Mouse (Mus musculus): ENCODE results near the gene Fam192a.

Gene Fam192a

DNA sequence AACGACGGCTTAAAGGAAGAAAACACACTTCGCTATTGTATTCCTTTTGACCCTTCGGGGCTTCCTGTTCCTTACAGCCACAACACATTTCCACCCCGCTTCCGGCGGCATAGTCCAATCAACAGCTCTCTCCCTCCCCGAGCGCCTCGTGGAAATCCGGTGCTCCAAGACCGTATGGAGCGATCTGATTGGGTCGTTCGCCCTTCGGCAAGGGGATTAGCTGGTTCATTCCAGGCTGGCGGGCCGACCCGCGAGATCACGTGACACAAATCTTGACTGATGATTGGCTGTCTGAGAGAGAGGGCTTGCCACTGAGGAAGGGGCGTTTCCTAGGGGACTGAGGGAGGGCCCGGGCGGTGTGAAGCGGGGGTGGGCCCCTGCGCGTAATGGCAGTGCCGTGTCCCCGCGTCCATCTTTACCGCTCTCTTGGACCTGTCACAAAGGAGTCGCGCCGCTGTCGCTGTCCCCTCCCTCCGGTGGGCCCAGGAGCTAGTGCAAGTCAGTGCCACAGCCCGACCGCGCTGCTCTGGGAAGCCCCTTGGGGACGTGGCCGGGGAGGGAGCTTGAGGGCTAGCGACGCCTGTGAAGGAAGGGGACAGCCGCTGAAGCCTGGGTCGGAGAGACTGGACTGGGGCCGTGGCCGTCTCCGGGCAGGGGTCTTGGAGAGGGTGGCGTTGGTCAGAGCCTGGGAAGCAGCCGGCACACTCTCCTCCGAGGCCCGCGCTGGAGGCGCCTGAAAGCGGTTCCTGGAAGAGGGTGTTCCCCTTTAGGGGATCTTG is at the start of gene Fam192a, which contains the start of gene Rspry1:
Gene Fam192a (minus strand): TSS at position 391 of the 779 bp plus-strand sequence.
Gene Rspry1 (plus strand): TSS at position 331 of the 779 bp plus-strand sequence.
- peak; percentile 98 to 99 for DNase-seq

DNA sequence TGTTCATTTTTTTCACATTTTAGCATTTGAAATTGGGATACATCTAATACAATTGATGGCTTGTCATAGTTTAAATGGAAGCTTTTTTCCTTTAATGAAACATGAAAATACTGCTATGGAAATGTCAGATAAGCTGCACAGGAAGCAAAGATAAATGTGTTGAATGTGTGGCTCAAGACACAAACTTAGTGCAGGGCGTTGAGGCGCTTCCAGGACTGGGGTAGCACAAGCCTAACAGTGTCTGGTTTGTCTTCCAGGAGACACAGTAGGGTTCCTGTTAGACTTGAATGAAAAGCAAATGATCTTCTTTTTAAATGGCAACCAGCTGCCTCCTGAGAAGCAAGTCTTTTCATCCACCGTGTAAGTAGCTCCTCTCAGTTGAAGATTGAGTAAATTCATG is 47.7 kb upstream of the Fam192a start:
- DNase-seq = no peak

DNA sequence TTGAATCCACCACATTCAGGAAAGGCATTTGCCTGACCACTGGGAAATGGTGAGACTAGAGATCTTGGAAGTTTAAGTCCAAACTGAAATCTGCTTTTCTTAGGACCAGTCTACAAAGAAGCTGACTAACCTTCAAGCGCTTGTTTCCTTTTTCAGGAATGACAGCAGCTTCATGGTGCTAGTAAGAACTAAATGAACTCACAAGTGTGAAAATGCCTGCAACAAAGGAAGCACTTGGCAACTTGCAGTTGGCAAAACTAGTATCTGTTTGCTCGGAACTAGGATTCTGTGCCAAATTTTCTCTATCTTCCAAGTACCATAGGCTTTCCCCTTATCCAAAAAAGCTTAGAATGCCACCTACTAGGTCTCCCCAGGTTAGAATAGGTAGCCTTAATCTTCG is 44.4 kb upstream of the Fam192a start:
- DNase-seq = no peak

DNA sequence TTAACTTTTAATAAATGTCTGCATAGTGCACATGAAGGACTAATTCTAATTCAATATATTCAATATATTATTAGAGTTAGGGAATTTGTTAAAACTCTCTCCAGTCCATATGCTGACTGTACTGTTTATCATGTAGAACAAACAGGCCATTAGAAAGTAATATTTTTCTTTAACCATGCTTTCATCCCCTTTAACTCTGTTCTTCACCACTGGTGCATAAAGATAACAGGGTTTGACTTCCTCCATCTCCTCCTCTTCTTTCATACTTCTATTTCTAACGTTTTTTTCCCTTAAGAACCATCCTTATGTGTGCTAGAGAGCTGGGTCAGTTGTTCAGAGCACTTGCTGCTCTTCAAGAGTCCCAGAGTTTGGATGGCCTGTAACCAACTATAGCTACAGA is 43.4 kb upstream of the Fam192a start:
- DNase-seq = no peak

DNA sequence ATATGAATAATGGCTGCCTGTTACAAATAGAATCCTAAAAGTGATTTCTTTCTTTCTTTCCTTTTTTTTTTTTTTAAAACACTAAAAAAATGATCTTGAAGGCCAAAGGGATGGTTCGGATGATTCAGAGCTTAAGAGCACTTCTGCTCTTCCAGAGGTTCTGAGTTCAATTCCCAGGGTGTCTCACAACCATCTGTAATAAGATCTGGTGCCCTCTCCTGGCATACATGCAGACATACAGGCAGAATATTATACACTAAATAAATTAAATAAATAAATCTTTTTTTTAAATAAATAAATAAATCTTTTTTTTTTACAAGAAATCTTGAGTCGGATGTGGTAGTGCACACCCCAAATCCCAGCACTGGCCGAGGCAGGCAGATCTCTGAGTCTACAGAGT is 40.1 kb upstream of the Fam192a start:
- DNase-seq = no peak

DNA sequence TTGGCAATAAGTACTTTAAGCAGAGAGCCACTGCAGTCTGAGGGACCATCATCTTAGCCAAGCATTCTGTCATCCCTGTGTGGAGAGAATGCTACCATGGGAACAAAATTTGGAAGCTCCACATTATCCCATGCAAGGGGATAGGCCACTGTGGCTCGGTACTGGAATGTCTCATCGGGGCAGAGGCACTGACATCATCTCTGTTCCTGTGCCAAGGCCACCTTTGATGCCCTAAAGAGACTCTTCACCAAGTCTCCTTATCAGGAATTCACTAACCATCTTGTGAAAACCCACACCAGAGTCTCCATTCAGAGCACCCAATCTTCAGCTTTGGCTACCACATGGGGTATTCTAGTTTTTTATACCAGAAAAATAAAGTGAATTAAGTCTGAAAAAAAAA is 39.4 kb upstream of the Fam192a start:
- no peak for DNase-seq

DNA sequence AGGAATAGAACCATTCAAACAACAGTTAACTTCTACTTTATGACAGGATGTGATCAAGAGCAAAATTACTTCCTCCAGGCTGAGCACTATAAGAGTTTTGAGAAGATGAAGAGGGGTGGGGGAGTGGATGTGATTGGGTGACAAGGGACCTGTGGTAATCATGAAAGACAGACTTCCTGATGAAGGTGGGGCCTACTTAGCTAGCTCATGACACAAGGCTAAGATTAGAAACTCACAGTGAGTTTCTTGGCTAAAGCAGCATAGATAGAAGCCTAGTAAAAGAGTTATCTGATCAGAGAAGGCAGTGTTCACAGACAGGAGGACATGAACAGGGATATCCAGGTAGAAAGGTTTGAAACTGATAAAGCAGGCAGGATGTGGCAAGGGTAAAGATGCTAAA is 32.4 kb upstream of the Fam192a start:
- peak; percentile 32 for DNase-seq

DNA sequence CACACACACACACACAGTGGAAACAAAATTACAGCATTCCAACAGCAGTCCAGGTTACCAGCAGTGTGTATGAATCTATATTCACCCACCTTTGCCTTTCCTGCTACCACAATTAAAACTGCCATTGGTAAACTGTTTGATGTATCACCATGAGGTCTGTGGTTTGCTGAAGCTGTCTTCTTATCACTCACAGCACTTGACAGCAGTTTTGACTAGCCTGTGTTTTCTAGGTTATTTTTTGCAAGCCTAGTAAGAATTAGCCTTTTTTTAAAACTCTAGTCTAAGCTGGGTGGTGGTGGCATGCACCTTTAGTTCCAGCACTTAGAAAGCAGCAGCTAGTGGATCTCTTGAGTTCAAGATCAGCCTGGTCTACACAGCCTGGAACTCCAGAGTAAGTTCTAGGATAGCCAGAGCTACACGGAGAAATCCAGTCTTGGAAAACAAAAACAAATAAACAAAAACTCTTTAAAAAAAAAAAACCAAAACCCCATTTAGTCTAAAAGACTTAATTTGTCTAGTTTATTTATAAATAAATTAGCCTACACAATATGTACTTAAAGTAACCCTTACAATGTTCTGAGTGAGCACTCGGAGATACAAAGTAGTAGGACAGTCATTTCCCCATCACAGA is 31.9 kb upstream of the Fam192a start:
- no peak for DNase-seq

DNA sequence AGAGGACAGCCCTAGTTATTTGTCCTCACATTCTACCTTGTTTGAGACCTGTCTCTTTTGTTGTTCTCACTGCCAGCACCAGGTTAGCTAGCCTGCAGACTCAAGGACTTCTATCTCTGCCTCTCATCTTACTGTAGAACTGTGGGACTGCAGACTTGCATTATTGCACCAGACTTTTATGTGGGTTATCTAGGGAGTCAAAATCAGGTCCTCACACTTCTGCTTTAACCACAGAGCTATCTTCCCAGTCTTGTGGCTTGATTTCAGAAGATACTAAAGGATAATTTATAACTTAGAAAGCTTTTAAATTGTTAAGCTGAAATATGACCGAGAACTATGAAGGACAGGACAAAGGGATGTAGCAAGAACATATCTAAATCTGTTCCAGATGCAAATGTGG is 23.1 kb upstream of the Fam192a start:
- DNase-seq = no peak

DNA sequence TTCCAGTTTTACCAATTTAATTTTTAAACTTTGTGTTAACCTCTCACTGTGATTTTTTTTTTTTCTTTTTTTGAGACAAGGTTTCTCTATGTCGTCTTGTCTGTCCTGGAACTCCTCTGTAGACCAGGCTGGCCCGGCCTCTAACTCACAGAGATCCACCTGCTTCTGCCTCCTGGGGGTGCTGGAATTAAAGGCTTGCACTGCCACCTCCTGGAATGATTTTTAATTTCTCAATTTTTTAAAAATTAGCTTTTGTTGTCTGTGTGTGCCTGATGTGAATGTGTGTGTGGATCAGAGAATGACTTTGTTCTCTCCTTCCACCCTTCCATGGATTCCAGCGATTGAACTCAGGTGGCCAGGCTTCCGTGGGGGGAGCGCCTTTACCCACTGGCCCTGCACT is 5.3 kb upstream of the Fam192a start:
- no peak for DNase-seq

DNA sequence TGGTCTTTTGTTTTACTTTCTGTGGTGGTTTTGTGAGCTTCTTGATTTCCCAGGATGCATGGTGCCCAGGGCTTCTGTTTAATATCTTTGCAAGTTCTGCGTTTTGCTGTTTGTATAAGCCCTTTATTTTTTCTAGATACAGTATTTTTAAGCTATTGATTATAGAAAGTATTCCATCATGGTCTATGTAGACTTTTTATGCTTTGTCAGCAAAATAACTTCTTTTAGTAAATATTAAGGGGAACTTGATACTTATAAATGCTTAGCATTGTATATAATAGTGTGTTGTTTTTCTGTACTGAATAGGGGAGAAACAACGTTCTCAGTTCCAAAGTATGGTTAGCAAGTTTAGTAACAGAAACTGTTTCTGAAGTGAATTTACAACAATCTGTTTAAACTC is 2.2 kb upstream of the Fam192a start:
- no peak for DNase-seq

DNA sequence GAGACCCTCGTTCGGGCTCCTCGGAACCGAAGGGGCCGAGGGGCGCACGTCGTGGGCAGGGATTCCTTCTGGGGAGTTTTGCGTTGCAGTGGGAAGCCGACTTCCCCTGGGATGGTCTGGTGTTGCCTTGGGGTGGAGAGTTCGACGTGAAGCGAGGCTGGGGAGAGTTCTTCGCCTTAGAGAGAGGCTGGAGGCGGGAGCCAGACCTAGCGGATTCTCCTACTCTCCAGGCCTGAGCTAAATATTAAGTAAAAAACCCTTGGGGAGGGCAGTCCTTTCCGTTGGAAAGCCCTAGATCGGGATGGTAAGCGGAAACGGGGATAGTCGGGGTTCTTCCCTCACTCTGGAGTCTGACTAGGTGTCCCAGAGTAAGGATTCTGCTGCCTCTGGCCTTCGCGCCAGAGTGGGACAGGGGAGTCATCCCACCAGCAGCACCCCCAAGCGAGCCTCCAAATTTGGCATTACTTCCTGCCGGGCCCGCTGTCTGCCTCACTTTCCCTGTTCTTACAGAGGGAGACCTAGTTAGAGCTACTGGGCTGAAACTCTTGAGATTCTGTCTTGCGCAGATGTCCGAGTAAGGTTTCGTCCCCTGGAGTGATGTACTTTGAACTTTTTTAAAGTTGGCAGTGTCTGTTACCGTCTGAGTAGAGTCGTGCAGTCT is 804 bp upstream of the Fam192a start:
- peak; percentile 30 to 46 for DNase-seq

DNA sequence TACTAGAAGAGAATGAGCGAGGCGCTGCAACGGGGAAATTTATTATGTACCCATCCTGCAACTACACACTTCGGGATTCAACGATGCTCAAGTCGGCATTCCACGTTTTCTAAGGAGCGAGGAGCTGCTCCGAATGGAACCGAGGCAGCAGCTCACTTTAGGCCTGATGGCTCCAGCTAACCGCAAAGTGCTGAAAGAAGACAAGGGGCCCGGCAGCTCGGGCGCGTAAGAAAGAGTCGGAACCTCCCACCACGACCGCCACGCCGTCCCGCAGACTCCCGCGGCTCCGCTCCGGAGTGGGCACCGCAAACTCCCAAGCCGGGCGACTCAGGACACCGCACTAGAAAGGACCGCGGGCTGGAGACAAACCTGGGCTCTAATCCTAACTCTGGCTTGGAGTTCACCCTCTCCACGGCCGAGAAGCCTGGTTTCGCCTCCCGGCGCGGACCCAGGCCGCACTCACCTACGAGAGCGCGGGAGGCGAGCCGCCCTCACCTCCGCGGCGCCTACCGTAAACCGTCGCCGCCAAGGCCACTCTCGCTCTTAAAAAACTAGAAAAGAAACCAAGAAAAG is 677 bp downstream of the Fam192a start:
- peak in 1 of 2 experiments; percentile 50 for DNase-seq

DNA sequence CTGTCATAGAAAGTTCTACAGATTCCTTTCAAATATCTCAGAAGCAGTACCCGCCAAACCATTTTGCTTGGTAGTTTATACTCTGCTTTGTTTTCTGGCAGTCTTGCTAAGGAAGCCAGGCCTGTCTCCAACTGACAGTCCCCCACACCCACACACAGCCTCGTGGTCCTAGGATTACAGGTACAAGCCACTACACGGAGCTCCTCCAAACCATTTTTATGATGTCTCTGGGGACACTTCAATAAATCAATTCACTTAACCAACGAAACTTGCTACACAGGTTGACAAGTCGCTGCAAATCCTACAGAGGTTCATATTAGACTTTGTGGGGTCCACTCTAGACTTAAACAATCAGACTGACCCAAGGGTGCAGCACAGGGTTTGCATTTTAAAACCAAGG is 1.3 kb downstream of the Fam192a start:
- DNase-seq = no peak

DNA sequence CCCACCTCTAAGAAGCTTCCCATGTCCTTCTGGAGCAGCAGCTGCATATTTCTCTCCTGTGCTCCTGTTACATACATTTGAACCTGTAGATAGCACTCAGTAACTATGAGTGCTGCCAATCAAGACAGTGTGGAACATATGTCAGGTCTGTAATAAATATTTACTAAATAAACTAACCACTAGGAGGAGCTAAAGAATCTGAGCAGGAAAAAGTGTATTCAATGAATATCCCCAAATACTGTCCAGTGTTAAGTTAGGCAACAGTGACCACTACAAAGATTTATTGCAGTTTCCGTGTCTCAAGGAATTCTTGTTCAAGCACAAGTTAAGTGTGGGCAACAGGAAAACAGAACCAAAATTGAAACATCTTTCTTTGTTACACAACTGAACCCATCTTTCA is 7.6 kb downstream of the Fam192a start:
- no peak for DNase-seq

DNA sequence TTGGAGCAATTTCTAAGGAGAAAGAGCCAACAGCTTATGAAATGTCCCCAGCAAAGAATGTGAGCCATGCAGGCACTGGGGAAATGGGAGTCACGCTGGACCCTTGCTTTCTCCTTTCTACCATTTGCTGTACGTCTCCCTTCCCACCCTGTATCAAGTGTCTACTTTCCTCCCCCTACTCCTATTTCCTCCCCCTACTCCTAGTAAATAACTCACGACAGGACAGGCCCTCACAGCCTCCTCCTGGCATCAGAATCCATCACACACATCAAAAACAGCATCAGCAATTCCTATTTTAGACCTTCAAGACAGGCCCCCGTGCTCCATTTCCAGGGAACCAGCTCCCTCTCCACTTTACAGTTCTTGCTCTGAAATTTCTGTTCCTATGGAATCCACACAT is 10.1 kb downstream of the Fam192a start:
- DNase-seq = no peak

DNA sequence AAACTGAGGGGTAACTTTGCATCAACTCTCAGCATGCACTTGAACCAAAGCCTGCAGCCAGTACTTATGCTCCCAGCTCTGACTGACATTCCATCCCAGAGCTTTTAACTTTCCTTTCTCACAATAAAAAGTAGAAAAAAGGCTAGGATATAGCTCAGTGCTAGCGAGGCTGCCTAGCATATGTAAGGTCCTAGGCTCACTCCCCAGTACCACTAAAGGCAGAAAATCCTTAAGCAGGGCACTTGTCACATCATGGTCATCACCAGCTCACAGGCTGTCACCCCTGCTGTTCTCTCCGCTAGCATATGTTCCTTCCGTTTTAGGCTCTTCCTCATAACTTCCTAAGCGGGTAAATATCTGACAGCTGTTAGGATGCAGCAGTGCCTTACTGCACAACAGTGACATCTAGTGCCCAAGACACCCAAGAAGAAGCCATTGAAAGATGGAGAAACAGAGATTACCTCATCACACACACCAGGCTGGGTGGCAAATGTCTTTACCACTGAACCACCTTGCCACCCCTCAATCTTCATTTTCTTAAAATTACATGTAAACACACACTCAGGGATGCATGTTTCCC is 17.5 kb downstream of the Fam192a start:
- DNase-seq = peak in 1 of 2 experiments; percentile 11

DNA sequence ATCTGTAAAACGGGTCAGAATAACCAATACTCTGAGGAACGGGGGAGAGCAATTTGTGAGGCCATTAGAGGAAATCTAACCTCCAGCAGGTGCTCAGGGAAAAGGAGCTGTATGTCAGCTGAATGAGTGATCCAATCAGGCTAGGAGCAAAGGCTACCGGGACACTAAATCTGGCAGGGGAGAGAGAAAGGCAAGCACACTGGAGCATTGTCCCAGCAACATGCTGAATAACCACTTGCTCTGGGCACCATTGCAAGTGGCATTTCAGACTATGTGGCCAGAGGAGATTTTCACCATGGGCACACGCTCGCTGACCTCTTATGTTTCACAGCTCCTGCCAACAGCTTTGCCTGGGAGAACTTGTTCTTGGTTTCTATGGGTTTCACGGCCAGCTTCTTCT is 19.2 kb downstream of the Fam192a start:
- no peak for DNase-seq

DNA sequence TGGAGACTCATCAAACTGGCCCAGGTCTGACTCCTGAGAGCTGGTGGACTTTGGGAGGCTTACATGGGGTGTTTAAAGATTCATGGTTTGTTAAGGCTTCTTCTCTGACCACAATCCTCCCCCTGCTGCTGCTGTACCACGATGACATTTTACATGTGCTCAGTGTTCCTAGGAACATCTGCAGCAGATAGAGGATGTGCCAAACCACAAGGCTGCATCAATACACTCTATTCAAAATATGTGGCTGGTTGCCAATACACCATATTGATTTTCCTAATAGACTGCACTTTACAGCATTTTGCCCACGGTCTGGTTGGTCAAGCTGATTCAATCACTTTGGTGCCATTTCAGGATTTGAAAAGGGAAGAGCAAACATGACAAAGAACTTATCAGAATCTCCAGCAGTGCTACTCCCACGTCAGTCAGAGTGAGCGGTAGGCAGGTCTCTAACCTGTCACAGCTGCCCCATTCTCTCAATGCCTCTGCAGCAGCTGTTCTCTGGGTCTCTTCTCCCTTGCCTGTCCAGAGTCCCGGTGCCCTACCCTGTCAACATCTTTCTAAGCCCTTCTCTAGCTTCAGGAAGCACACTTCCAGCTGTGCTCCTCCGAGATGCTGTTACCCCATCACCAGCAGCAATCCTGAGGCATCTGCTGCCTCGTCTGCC is 19.8 kb downstream of the Fam192a start:
- no peak for DNase-seq

DNA sequence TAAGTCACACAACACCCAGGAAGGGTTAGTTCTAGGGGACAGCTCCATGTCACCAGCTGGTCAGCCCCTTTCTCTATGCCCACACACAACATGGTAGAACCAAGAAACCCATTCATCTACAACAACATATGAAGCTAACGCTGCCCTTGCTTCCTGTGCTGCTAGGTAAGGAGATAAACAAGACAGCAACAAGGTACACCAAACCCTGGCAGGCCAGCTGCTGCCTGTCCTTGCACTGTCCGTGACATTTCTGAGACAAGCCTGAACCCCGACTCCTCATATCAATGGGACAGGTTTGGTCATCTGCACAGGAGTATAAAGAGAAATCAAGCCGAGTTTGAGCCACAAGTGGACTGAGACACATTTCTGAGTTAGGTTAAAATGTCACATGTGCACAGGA is 26.6 kb downstream of the Fam192a start:
- no peak for DNase-seq

DNA sequence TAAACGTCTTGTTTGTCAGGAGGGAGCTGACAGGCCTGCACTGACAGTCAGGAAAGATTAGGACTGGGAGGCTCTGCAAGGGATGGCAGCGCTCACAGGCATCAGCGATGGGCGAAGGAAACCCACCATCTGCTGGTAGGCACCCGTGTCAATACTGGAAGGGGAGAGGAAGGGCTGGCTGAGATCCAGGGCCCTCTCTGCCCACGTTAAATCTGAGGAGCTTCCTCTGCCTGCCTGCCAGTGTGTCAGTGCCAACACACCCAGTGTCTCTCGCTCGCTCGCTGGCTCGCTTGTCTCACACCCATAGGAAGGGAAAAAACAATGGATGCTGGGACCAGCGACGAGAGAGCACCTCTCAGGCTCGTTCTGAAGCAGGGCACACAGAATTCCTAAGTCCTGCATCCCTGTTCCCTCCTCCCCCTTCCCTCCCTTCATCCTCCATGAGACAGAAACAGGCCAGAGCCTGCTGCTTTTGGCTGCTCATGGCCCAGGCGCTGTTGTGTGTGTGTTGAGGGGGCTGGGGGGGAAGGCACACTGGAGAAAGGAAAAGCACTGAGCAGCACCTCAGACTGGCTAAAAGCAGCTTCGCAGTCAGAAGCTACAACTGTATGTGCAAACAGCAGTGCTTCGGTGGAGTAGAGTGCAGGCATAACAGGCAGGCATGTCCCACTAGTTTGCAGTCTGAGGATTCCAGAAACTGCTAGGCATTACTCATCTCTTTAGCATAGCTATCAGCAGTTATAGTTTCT is 27.5 kb downstream of the Fam192a start:
- no peak for DNase-seq

DNA sequence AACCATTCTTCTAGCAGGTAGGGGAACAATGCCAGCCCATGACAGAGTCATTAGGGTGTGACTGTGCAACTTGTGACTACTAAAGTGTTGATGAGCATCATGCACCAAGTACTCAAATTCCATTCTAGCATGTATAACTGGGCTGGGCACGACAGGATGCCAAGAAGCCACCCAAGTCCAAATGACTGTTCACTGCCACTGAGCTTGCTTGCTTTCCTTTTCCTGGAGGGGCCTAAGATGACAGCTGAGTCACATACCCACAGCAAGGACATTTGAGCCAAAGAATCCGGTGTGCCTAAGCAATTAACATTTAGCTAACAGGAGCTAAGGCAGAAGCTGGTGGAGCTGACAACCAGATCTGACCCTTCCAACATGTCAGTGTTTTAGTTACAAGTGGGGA is 29.9 kb downstream of the Fam192a start:
- no peak for DNase-seq

All from thymus, postnatal 36 days (tissue).